Mouse (Mus musculus): ENCODE results near the gene Lrrk1. TPM values are rescaled to one million over a fixed set of nuclear protein-coding genes. Genes with fewer than 3 reads are reported as not detected.
"Not testable (repeated sequence)": the region's sequence is repeated elsewhere in the genome, so short reads cannot be mapped to it uniquely, and the experiment has no call there.

The Lrrk1 gene
- polyA plus RNA-seq, 1 experiment = 9.8 TPM

DNA sequence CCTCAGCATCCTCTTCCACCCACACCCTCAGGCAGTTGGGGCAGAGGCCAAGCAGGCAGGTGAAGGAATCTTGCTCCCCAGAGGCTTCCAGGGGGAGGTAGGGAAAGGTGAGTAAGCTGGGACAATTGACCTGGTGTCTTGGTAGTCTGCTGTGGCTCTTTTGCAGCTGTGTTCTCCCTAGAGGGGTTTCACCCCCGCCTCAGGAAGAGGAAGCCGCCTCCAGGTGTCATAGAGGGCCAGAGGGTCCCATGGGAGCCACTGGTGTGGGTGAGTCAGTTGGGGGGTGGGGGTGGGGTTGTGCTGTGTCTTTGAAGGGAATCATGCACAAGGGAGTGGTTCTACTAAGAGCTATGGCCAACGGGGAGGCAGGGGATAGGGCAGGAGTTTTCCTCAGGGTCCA lies 193.6 kb downstream of the Lrrk1 start:
- Histone ChIP-seq H3K36me3 (replicated peaks; ENCODE audit: low read length) (no peaks in the 10 kb centered on the region), H3K4me3 (replicated peaks) (no peak overlapping the region), H3K4me1 (peaks cover 80% of the 10 kb centered on the region), H3K9me3 (no peaks in the 10 kb centered on the region), H3K27me3 (replicated peaks) (no peaks in the 10 kb centered on the region)
- TF ChIP-seq FLI1 (IDR thresholded peaks at IDR 0.05; ENCODE audit: low read length) = no peak
- TF ChIP-seq GATA1 (IDR thresholded peaks at IDR 0.05; ENCODE audit: borderline replicate concordance, low read length) = no peak

DNA sequence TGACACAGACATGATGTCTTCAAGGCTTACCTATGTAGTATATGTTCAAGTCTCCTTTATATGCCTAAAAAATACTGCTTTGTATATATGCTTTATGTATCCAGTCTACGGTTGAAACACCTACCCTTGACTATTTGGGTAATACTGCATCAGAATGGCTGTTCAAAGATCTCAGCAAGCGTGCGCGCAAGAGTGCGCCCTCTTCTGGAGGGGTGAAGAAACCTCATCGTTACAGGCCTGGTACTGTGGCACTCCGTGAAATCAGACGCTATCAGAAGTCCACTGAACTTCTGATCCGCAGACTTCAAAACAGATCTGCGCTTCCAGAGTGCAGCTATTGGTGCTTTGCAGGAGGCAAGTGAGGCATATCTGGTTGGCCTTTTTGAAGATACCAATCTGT lies 197.8 kb downstream of the Lrrk1 start:
- H3K36me3 ChIP-seq (replicated peaks; ENCODE audit: low read length); H3K4me3 ChIP-seq (replicated peaks); H3K27me3 ChIP-seq (replicated peaks); H3K9me3 ChIP-seq: not testable (repeated sequence)
- peaks cover 82% of the 10 kb centered on the region for H3K4me1 ChIP-seq

- Histone ChIP-seq H3K9me3 (no peaks in the 10 kb centered on the region), H3K4me1 (peaks cover 83% of the 10 kb centered on the region), H3K27me3 (replicated peaks) (no peaks in the 10 kb centered on the region), H3K4me3 (replicated peaks) (peak overlapping the region; percentile 35), H3K36me3 (replicated peaks; ENCODE audit: low read length) (peaks cover 6% of the 10 kb centered on the region)
- TF ChIP-seq FLI1 (IDR thresholded peaks at IDR 0.05; ENCODE audit: low read length) (no peak), GATA1 (IDR thresholded peaks at IDR 0.05; ENCODE audit: borderline replicate concordance, low read length) (no peak)
These were observed 200.4 kb downstream of the Lrrk1 start for GRCm38 (mm10) chr7:66187581-66188231.

GRCm38 (mm10) chr7:66185370-66185769 lies 202.8 kb downstream of the Lrrk1 start:
- no peak overlapping the region for H3K4me3 ChIP-seq (replicated peaks)
- peaks cover 88% of the 10 kb centered on the region for H3K4me1 ChIP-seq
- TF ChIP-seq GATA1 (IDR thresholded peaks at IDR 0.05; ENCODE audit: borderline replicate concordance, low read length) (no peak), FLI1 (IDR thresholded peaks at IDR 0.05; ENCODE audit: low read length) (no peak)
- no peaks in the 10 kb centered on the region for H3K27me3 ChIP-seq (replicated peaks)
- peaks cover 9% of the 10 kb centered on the region; the same call in 1 of the 2 replicates for H3K9me3 ChIP-seq
- peaks cover 17% of the 10 kb centered on the region for H3K36me3 ChIP-seq (replicated peaks; ENCODE audit: low read length)

DNA sequence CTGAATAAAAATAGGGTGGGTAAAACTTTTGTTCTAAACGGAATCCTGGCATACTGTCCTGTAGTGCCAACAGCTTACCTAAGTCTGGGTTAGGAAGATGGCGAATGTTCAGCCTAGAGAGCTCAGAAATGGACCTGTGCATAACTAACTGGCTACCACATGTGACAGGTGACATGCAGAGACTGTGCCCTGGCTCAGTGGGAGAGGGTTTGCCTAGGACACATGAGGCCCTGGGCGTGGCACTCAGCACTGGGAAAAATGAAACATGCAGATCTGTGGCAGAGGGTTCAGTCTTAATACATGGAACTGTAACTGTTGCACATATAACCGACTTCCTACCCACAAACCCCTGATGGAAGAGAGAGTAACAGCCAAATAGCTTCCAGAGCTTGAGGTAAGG lies 204.1 kb downstream of the Lrrk1 start:
- no peaks in the 10 kb centered on the region for H3K27me3 ChIP-seq (replicated peaks)
- TF ChIP-seq FLI1 (IDR thresholded peaks at IDR 0.05; ENCODE audit: low read length) = no peak
- H3K4me1 ChIP-seq = peaks cover 90% of the 10 kb centered on the region
- H3K9me3 ChIP-seq = peaks cover 9% of the 10 kb centered on the region; the same call in 1 of the 2 replicates
- H3K4me3 ChIP-seq (replicated peaks) = no peak overlapping the region
- H3K36me3 ChIP-seq (replicated peaks; ENCODE audit: low read length) = peaks cover 17% of the 10 kb centered on the region

DNA sequence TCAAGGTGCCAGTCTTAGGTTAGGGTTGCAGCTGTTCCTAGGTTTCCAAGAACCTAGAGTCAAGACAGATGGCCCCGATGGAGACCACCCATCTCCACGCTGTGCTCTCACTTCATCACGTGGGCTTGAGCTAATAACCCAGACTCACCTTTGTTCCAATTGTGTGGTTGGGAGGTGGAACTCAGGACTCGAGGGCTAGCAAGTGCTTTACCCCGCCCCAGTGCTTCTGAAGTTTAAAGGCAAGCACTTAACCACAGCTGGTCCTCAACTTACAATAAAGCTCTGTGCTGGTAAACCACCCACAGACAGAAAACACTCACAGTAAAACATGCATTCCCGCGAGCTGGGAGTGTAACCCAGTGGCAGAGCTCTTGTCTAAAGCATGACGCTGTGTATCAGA lies 204.7 kb downstream of the Lrrk1 start:
- peaks cover 90% of the 10 kb centered on the region for H3K4me1 ChIP-seq
- no peak overlapping the region for H3K4me3 ChIP-seq (replicated peaks)
- H3K36me3 ChIP-seq (replicated peaks; ENCODE audit: low read length) = peaks cover 17% of the 10 kb centered on the region
- H3K9me3 ChIP-seq = peaks cover 9% of the 10 kb centered on the region; the same call in 1 of the 2 replicates
- no peaks in the 10 kb centered on the region for H3K27me3 ChIP-seq (replicated peaks)
- TF ChIP-seq GATA1 (IDR thresholded peaks at IDR 0.05; ENCODE audit: borderline replicate concordance, low read length) = no peak
- TF ChIP-seq FLI1 (IDR thresholded peaks at IDR 0.05; ENCODE audit: low read length) = no peak

GRCm38 (mm10) chr7:66182075-66182715 lies 206.0 kb downstream of the Lrrk1 start:
- TF ChIP-seq GATA1 (IDR thresholded peaks at IDR 0.05; ENCODE audit: borderline replicate concordance, low read length) (no peak), FLI1 (IDR thresholded peaks at IDR 0.05; ENCODE audit: low read length) (no peak)
- H3K36me3 ChIP-seq (replicated peaks; ENCODE audit: low read length) = peaks cover 26% of the 10 kb centered on the region
- H3K4me3 ChIP-seq (replicated peaks) = no peak overlapping the region
- H3K27me3 ChIP-seq (replicated peaks) = no peaks in the 10 kb centered on the region
- H3K4me1 ChIP-seq = peaks cover 90% of the 10 kb centered on the region
- H3K9me3 ChIP-seq = peaks cover 9% of the 10 kb centered on the region; the same call in 1 of the 2 replicates

- peaks cover 90% of the 10 kb centered on the region for H3K4me1 ChIP-seq
- H3K4me3 ChIP-seq (replicated peaks) = peak overlapping the region; percentile 3
- TF ChIP-seq FLI1 (IDR thresholded peaks at IDR 0.05; ENCODE audit: low read length) (no peak), GATA1 (IDR thresholded peaks at IDR 0.05; ENCODE audit: borderline replicate concordance, low read length) (no peak)
- peaks cover 9% of the 10 kb centered on the region; the same call in 1 of the 2 replicates for H3K9me3 ChIP-seq
- peaks cover 37% of the 10 kb centered on the region for H3K36me3 ChIP-seq (replicated peaks; ENCODE audit: low read length)
- H3K27me3 ChIP-seq (replicated peaks) = no peaks in the 10 kb centered on the region
These were observed 207.3 kb downstream of the Lrrk1 start for GRCm38 (mm10) chr7:66180711-66181365.

GRCm38 (mm10) chr7:66180260-66180659 lies 207.9 kb downstream of the Lrrk1 start:
- peaks cover 90% of the 10 kb centered on the region for H3K4me1 ChIP-seq
- peaks cover 9% of the 10 kb centered on the region; the same call in 1 of the 2 replicates for H3K9me3 ChIP-seq
- no peak for TF ChIP-seq GATA1 (IDR thresholded peaks at IDR 0.05; ENCODE audit: borderline replicate concordance, low read length)
- TF ChIP-seq FLI1 (IDR thresholded peaks at IDR 0.05; ENCODE audit: low read length) = no peak
- H3K36me3 ChIP-seq (replicated peaks; ENCODE audit: low read length) = peaks cover 43% of the 10 kb centered on the region
- H3K27me3 ChIP-seq (replicated peaks) = no peaks in the 10 kb centered on the region
- H3K4me3 ChIP-seq (replicated peaks) = peak overlapping the region; percentile 3

GRCm38 (mm10) chr7:66179711-66180110 lies 208.4 kb downstream of the Lrrk1 start:
- H3K4me1 ChIP-seq = peaks cover 92% of the 10 kb centered on the region

More at GRCm38 (mm10) chr7:66179711-66180110, 208.4 kb downstream of the Lrrk1 start:
- Histone ChIP-seq H3K36me3 (replicated peaks; ENCODE audit: low read length) (peaks cover 46% of the 10 kb centered on the region), H3K4me3 (replicated peaks) (peak overlapping the region; percentile 78), H3K9me3 (peaks cover 9% of the 10 kb centered on the region; the same call in 1 of the 2 replicates), H3K27me3 (replicated peaks) (no peaks in the 10 kb centered on the region)
- TF ChIP-seq FLI1 (IDR thresholded peaks at IDR 0.05; ENCODE audit: low read length) (no peak), GATA1 (IDR thresholded peaks at IDR 0.05; ENCODE audit: borderline replicate concordance, low read length) (no peak)

Data from megakaryocyte, embryonic 14.5 days (primary cell).